In genomic region chr6:56367257-56367656, GRCm38 (mm10) we compare ENCODE assay signal across 20 mouse cellular contexts.
DNase-seq lines count a peak whose midpoint lies in the region; TF ChIP-seq lines count a peak whose summit lies in the region.
"Had no signal": no experiment of that assay in that cellular context is flagged by ENCODE, and none has a peak within 500 bp of the region (broad histone marks: within the 10 kb centered on the region; RNA-seq: fewer than 3 reads in every experiment).

No protein-coding gene starts in this region.

- peak overlapping the region in 1 of 3 experiments; percentile 2 for H3K4me3 ChIP-seq in CH12.LX (replicated peaks in 1 of 3; ENCODE audit: low read depth in 2 of 3, low read length in 2 of 3, poor library complexity in 1 of 3)
- H3K4me3 ChIP-seq: embryonic facial prominence, embryonic 13.5 days; embryonic facial prominence, embryonic 15.5 days; erythroblast, embryonic 14.5 days; forebrain, embryonic 10.5 days; forebrain, embryonic 12.5 days had no signal

- H3K79me2 ChIP-seq in CH12.LX (replicated peaks; ENCODE audit: control insufficient read depth, extremely low read depth, insufficient read depth, poor library complexity, severe bottlenecking), result no peaks in the 10 kb centered on the region

- no peak for TF ChIP-seq CTCF in CH12.LX (conservative IDR thresholded peaks at IDR 0.05 in 1 of 2, IDR thresholded peaks at IDR 0.05 in 1 of 2; ENCODE audit: low read depth in 2 of 2, low read length in 2 of 2)

- no peaks in the 10 kb centered on the region for H3K27me3 ChIP-seq in CH12.LX (replicated peaks)
- H3K27me3 ChIP-seq: forebrain, embryonic 12.5 days had no signal

- peaks cover 14 to 67% of the 10 kb centered on the region in 2 experiments for H3K4me1 ChIP-seq in CH12.LX (ENCODE audit: control insufficient read depth in 1 of 2, insufficient read depth in 2 of 2)

- in situ Hi-C loops in CH12.LX (cut with MboI; ENCODE audit: low pct_ligation_motif_present, low pct_unique_long_range_greater_than_20kb, low sequenced_read_pairs), result loop anchor here (25.0 kb wide), 1 partner anchor 345 kb away; the partner anchor contains the start of genes Avl9 and Lsm5

- H3K27ac ChIP-seq in CH12.LX (ENCODE audit: insufficient read depth, low read depth), result peak overlapping the region; percentile 93
- H3K27ac ChIP-seq: embryonic facial prominence, embryonic 13.5 days; embryonic facial prominence, embryonic 15.5 days; forebrain, embryonic 10.5 days; forebrain, embryonic 12.5 days had no signal

- TF ChIP-seq POLR2A in CH12.LX (IDR thresholded peaks at IDR 0.05; ENCODE audit: low read depth, low read length), result peak; percentile 31; the same call in 1 of the 2 replicates

- no peak for TF ChIP-seq EP300 in CH12.LX (IDR thresholded peaks at IDR 0.05; ENCODE audit: low read length)

- H3K36me3 ChIP-seq in CH12.LX (replicated peaks in 1 of 2; ENCODE audit: control insufficient read depth in 1 of 2, insufficient read depth in 1 of 2, low read length in 1 of 2), result no peaks in the 10 kb centered on the region
- H3K36me3 ChIP-seq: embryonic facial prominence, embryonic 13.5 days; embryonic facial prominence, embryonic 15.5 days; forebrain, embryonic 10.5 days; forebrain, embryonic 12.5 days had no signal

- H3K4me2 ChIP-seq in CH12.LX (ENCODE audit: insufficient read depth, low read depth, poor library complexity, severe bottlenecking), result peak overlapping the region; percentile 92; the same call in 1 of the 2 replicates
- H3K4me2 ChIP-seq: embryonic facial prominence, embryonic 13.5 days; embryonic facial prominence, embryonic 15.5 days; forebrain, embryonic 12.5 days had no signal

- H3K9ac ChIP-seq in CH12.LX (ENCODE audit: insufficient read depth, low read depth), result peak overlapping the region; percentile 71
- H3K9ac ChIP-seq: embryonic facial prominence, embryonic 13.5 days; embryonic facial prominence, embryonic 15.5 days; forebrain, embryonic 12.5 days had no signal

- peak; percentile 4 for DNase-seq in adrenal gland, postnatal 14 days
- no peak for DNase-seq in adrenal gland, postnatal 25 days
- peak; percentile 30 for DNase-seq in A20 (ENCODE audit: low read depth, low spot score)
- DNase-seq in CH12.LX (ENCODE audit: extremely low read depth), result peak; percentile 42
- DNase-seq in urinary bladder, postnatal 10 days (ENCODE audit: low spot score), result no peak
- DNase-seq: adrenal gland, adult 8-10 months; adrenal gland, postnatal 36 days; B cell, adult 2 months; cerebellum, adult 11 months; cerebellum, adult 18-20 months; cerebellum, adult 8-10 months; cerebellum, adult 9-11 months; cerebellum, postnatal 14 days; cerebellum, postnatal 36 days; embryo, embryonic 11 days had no signal

- dilution Hi-C loops in CH12.LX (cut with MboI; ENCODE audit: extremely low pct_ligation_motif_present, extremely low pct_unique_long_range_greater_than_20kb, low sequenced_read_pairs), result no loop called here

- H3K9me3 ChIP-seq in CH12.LX (replicated peaks; ENCODE audit: low read length), result peaks cover 2% of the 10 kb centered on the region
- H3K9me3 ChIP-seq: embryonic facial prominence, embryonic 13.5 days; embryonic facial prominence, embryonic 15.5 days; forebrain, embryonic 10.5 days; forebrain, embryonic 12.5 days had no signal

- TF ChIP-seq RAD21 in CH12.LX (IDR thresholded peaks at IDR 0.05; ENCODE audit: low read depth, low read length), result no peak

TF ChIP-seq in CH12.LX, 34 proteins besides CTCF, POLR2A, EP300 and RAD21:
- no peak for TF ChIP-seq ZKSCAN1 (IDR thresholded peaks at IDR 0.05; ENCODE audit: borderline replicate concordance, low read depth, low read length)
- no peak for TF ChIP-seq ZNF384 (IDR thresholded peaks at IDR 0.05; ENCODE audit: low read depth, low read length)
- no peak for TF ChIP-seq PAX5 (IDR thresholded peaks at IDR 0.05; ENCODE audit: low read length)
- no peak for TF ChIP-seq HCFC1 (IDR thresholded peaks at IDR 0.05; ENCODE audit: low read depth, low read length)
- TF ChIP-seq CHD2 (IDR thresholded peaks at IDR 0.05; ENCODE audit: low read length), result no peak
- no peak for TF ChIP-seq MAZ (IDR thresholded peaks at IDR 0.05; ENCODE audit: low read depth, low read length)
- TF ChIP-seq CHD1 (IDR thresholded peaks at IDR 0.05; ENCODE audit: low read depth, low read length), result no peak
- TF ChIP-seq E2F4 (IDR thresholded peaks at IDR 0.05; ENCODE audit: insufficient replicate concordance, low read depth, low read length), result no peak
- TF ChIP-seq USF2 (conservative IDR thresholded peaks at IDR 0.05; ENCODE audit: low read depth, low read length), result no peak
- TF ChIP-seq ZMIZ1 (IDR thresholded peaks at IDR 0.05; ENCODE audit: low read depth, low read length), result no peak
- TF ChIP-seq MAX (IDR thresholded peaks at IDR 0.05; ENCODE audit: low read length), result no peak
- no peak for TF ChIP-seq JUND (conservative IDR thresholded peaks at IDR 0.05; ENCODE audit: low read depth, low read length)
- TF ChIP-seq SMC3 (IDR thresholded peaks at IDR 0.05; ENCODE audit: low read depth, low read length), result no peak
- no peak for TF ChIP-seq USF1 (IDR thresholded peaks at IDR 0.05; ENCODE audit: low read depth, low read length)
- TF ChIP-seq SIN3A (IDR thresholded peaks at IDR 0.05; ENCODE audit: low read length), result no peak
- TF ChIP-seq MXI1 (IDR thresholded peaks at IDR 0.05; ENCODE audit: low read depth, low read length), result no peak; the same call in 1 of the 2 replicates
- TF ChIP-seq ELF1 (IDR thresholded peaks at IDR 0.05; ENCODE audit: low read depth, low read length), result peak; percentile 56
- TF ChIP-seq MEF2A (IDR thresholded peaks at IDR 0.05; ENCODE audit: borderline replicate concordance, low read depth, low read length), result peak; percentile 53; the same call in 1 of the 2 replicates
- no peak for TF ChIP-seq MAFK (IDR thresholded peaks at IDR 0.05; ENCODE audit: insufficient replicate concordance, low read length)
- no peak for TF ChIP-seq GABPA (IDR thresholded peaks at IDR 0.05; ENCODE audit: insufficient replicate concordance, low read depth, low read length)
- no peak for TF ChIP-seq MYC (IDR thresholded peaks at IDR 0.05; ENCODE audit: low read depth, low read length)
- peak; percentile 45; the same call in 1 of the 2 replicates for TF ChIP-seq BHLHE40 (IDR thresholded peaks at IDR 0.05; ENCODE audit: low read depth, low read length)
- no peak for TF ChIP-seq POLR2AphosphoS2 (IDR thresholded peaks at IDR 0.05; ENCODE audit: low read depth, low read length)
- no peak for TF ChIP-seq RCOR1 (conservative IDR thresholded peaks at IDR 0.05; ENCODE audit: low read depth, low read length)
- no peak for TF ChIP-seq NRF1 (IDR thresholded peaks at IDR 0.05; ENCODE audit: low read depth, low read length)
- no peak for TF ChIP-seq NELFE (IDR thresholded peaks at IDR 0.05; ENCODE audit: low read depth, low read length)
- no peak for TF ChIP-seq KAT2A (IDR thresholded peaks at IDR 0.05; ENCODE audit: insufficient replicate concordance, low read length)
- 0 out of 2 replicates have a peak, but pooled peaks have one; percentile 7 for TF ChIP-seq TCF12 (IDR thresholded peaks at IDR 0.05; ENCODE audit: low read depth, low read length)
- TF ChIP-seq UBTF (IDR thresholded peaks at IDR 0.05; ENCODE audit: low read depth, low read length), result no peak
- 0 out of 2 replicates have a peak, but pooled peaks have one; percentile 6 for TF ChIP-seq ETS1 (conservative IDR thresholded peaks at IDR 0.05; ENCODE audit: low read depth, low read length)
- TF ChIP-seq IRF4 (IDR thresholded peaks at IDR 0.05; ENCODE audit: low read depth, low read length), result no peak; the same call in 1 of the 2 replicates

Comparison
In these comparisons a context has a peak if more than half of its experiments do, and no peak if none do; other contexts are left out.
1. DNase-seq: peak in adrenal gland, postnatal 14 days (single experiment), A20 (single experiment) and CH12.LX (single experiment); none in adrenal gland, postnatal 25 days (single experiment) and urinary bladder, postnatal 10 days (single experiment).